Mouse (Mus musculus): ENCODE measurements around the gene Cacna2d3. TPM values are rescaled to one million over a fixed set of nuclear protein-coding genes. Genes with fewer than 3 reads are reported as not detected.

The Cacna2d3 gene
- polyA plus RNA-seq, 1 experiment from 2014 or later: 5.1 TPM

DNA sequence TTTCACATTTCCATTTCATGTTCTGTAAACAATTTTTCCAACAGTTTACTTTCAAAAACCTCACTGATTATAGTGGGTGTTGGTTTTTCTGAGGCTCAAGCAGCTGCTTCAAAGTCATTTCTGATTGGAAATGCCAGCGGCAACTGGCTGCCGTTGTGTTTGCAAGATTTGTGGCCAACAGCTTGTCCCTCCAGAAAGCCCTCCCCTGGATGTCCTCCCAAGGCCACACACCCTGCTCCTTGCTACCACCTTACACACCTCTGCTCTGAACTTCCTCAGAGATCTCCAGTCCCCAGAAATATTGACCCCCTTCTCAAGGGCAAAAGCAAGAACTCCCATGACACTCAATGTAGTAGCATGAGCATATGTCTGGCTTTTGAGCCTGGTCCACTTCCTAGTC lies 659.0 kb downstream of the Cacna2d3 start:
- H3K9me3 ChIP-seq (replicated peaks): no peaks in the 10 kb centered on the region
- no peak overlapping the region for H3K4me2 ChIP-seq
- H3K27me3 ChIP-seq: no peaks in the 10 kb centered on the region
- no peaks in the 10 kb centered on the region for H3K36me3 ChIP-seq
- no peak overlapping the region for H3K27ac ChIP-seq
- no peak overlapping the region for H3K9ac ChIP-seq
- 92% methylated on average over 2 of the region's 2 CpGs for WGBS
- H3K4me1 ChIP-seq: no peaks in the 10 kb centered on the region
- no peak for ATAC-seq (replicated peaks; ENCODE audit: low FRiP score)
- no peak overlapping the region for H3K4me3 ChIP-seq (replicated peaks)

DNA sequence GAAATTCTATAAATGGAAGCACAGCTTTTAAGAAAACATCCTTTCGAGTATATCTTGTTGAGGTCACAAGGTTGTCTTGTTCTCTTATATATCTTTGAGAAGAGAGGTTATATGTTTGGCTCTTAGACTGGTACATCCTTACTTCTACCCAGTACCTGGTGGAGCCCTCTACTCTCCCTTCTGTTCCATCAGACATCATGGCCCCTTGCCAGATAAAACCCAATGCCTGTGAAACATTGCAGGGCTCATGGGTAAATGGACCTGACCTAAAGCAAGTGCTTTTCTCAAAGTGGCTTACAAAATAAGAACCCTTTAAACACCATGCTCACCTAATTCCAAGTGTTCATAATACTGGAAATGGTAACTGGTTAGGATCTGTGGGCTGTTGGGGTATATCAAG lies 660.2 kb downstream of the Cacna2d3 start:
- Histone ChIP-seq H3K36me3 (no peaks in the 10 kb centered on the region), H3K4me1 (no peaks in the 10 kb centered on the region), H3K9ac (no peak overlapping the region), H3K4me2 (no peak overlapping the region), H3K27ac (no peak overlapping the region), H3K4me3 (replicated peaks) (no peak overlapping the region), H3K27me3 (no peaks in the 10 kb centered on the region), H3K9me3 (replicated peaks) (no peaks in the 10 kb centered on the region)
- ATAC-seq (replicated peaks; ENCODE audit: low FRiP score): no peak
- 75% methylated on average over 1 of the region's 1 CpGs for WGBS

DNA sequence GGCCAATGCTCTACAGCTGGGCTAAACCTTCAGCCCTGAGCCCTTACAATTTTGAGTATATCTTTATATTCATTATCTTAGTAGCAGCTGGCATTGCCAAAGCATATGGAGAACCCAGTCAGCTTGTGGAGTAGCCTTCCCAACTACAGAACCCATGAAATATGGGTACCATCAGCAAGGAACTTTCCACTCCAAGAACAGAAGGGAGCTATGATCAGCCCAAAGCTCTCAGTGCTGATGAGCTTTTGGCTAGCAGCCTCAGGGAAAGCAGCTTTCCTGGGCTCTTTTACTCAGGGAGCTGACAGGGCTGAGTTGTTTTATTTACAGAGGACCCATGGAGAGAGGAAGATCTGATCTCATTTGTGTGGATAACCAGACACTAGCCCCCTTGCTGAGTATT lies 661.0 kb downstream of the Cacna2d3 start:
- H3K4me2 ChIP-seq: no peak overlapping the region
- no peak overlapping the region for H3K27ac ChIP-seq
- ATAC-seq (replicated peaks; ENCODE audit: low FRiP score): no peak
- no peaks in the 10 kb centered on the region for H3K36me3 ChIP-seq
- H3K4me3 ChIP-seq (replicated peaks): no peak overlapping the region
- H3K9me3 ChIP-seq (replicated peaks): no peaks in the 10 kb centered on the region
- H3K4me1 ChIP-seq: no peaks in the 10 kb centered on the region
- H3K27me3 ChIP-seq: no peaks in the 10 kb centered on the region
- no peak overlapping the region for H3K9ac ChIP-seq

DNA sequence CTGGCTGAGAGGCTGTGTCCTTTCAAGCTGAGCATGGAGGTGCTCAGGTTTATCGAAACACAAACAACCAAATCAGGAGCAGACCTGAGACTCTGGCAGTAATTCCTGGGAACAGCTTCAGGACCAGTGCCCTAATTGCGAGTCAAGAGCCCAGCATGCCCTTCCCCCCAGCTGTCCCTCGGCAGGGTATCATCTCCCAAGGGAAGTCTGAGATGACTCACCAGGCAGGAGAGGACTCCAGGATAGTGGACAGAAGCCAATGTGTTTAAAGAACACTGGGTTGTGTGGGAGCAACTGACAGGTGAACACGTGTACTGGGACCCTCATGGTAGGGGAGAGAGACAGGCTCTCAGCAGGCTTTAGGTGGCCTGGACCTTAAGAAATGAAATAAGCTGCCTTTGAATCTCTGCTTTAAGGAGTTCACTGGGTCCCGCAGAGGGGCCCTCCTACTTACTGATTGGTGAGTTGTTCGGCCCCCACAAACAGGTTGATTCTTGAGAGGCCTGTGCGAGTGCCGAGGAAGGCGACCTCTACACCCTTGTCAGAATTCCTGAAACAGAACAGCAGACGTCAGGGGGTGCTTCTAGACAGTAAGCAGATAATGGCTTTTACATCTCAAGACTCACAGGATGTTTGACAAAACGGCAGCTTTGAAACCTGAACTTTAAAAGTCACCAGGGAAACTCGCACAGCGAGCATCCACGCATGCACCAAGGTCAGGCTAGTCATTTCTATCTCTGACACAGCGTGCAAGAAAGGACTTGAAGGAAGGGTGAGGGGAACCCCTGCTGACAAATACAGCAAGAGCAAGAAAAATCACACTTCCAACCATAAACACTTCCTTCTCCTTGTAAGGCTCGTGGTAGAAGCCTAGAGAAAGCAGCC lies 669.5 kb downstream of the Cacna2d3 start:
- no peaks in the 10 kb centered on the region for H3K27me3 ChIP-seq
- no peak overlapping the region for H3K9ac ChIP-seq
- no peaks in the 10 kb centered on the region for H3K4me1 ChIP-seq
- ATAC-seq (replicated peaks; ENCODE audit: low FRiP score): no peak
- no peaks in the 10 kb centered on the region for H3K36me3 ChIP-seq
- WGBS: 40% methylated on average over 16 of the region's 16 CpGs
- H3K27ac ChIP-seq: no peak overlapping the region
- no peak overlapping the region for H3K4me3 ChIP-seq (replicated peaks)
- no peaks in the 10 kb centered on the region for H3K9me3 ChIP-seq (replicated peaks)
- H3K4me2 ChIP-seq: no peak overlapping the region

DNA sequence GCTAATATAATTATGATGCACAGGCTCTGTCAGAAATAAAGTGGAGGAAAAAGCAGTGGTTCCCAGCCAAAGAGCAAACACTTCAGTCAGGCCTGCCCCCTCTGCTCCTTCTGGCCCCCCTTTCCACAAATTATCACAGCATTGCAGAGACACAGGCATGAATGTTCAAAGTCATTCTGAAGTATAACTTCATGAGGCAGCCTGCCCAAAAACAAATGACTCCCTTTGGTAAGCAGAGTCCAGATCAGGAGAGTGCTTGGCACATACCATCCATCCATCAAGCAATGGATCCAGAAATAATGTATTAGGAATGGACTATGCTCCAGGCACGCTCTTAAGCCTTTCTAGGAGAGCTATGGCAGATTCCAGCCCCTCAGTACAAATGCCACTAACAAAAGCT lies 679.3 kb downstream of the Cacna2d3 start:
- H3K27me3 ChIP-seq: peaks cover 3% of the 10 kb centered on the region; the same call in 1 of the 2 replicates
- no peak overlapping the region for H3K9ac ChIP-seq
- no peak for ATAC-seq (replicated peaks; ENCODE audit: low FRiP score)
- H3K4me2 ChIP-seq: no peak overlapping the region
- H3K4me1 ChIP-seq: 0 out of 2 replicates have a peak, but pooled peaks cover 3% of the 10 kb centered on the region
- H3K27ac ChIP-seq: no peak overlapping the region
- H3K36me3 ChIP-seq: no peaks in the 10 kb centered on the region
- no peaks in the 10 kb centered on the region for H3K9me3 ChIP-seq (replicated peaks)
- H3K4me3 ChIP-seq (replicated peaks): no peak overlapping the region
- WGBS: 88% methylated on average over 1 of the region's 1 CpGs

GRCm38 (mm10) chr14:29041498-29041897 lies 680.2 kb downstream of the Cacna2d3 start:
- WGBS: 74% methylated on average over 1 of the region's 1 CpGs
- Histone ChIP-seq H3K36me3 (no peaks in the 10 kb centered on the region), H3K9me3 (replicated peaks) (no peaks in the 10 kb centered on the region), H3K4me1 (0 out of 2 replicates have a peak, but pooled peaks cover 3% of the 10 kb centered on the region), H3K4me3 (replicated peaks) (no peak overlapping the region), H3K27ac (no peak overlapping the region), H3K9ac (no peak overlapping the region), H3K4me2 (no peak overlapping the region), H3K27me3 (peaks cover 3% of the 10 kb centered on the region; the same call in 1 of the 2 replicates)
- ATAC-seq (replicated peaks; ENCODE audit: low FRiP score): no peak

DNA sequence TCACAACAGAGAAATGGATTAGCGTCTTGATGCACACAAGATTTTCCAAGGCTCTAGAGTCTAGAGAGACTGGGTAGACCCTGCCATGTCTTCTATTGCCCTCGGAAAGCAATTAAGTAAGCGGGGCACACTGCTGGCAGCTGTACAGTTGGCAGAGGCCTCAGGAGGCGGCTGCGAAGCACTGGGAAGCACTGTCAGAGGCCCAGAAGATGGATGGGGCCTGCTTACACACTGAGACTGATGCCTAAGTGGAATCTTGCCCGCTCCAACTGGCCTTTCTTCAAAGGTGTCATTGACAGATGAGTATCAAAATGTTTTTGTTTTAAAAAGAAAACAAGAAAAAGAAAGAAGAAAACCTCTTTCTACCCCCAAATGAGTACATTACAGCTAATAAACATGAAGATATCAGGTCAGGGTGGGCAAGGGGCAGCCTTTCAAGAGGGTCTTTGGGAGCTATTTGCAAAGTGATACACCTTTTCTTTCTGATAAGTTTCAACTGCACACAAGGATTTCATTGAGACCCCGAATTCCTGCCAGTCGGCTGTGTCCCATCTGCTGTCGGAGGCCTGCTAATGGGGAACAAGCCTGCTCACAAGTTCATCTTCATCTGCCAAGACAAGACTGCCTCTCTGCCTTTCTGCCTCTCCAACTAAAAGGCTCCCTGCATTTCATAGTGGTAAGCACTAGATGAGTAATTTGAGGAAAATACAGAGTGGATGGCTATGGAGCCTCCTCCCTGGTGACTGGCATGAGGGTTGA lies 680.9 kb downstream of the Cacna2d3 start:
- no peak for ATAC-seq (replicated peaks; ENCODE audit: low FRiP score)
- no peak overlapping the region for H3K4me3 ChIP-seq (replicated peaks)
- no peaks in the 10 kb centered on the region for H3K36me3 ChIP-seq
- H3K9me3 ChIP-seq (replicated peaks): no peaks in the 10 kb centered on the region
- 54% methylated on average over 9 of the region's 9 CpGs for WGBS
- H3K4me2 ChIP-seq: no peak overlapping the region
- peaks cover 3% of the 10 kb centered on the region; the same call in 1 of the 2 replicates for H3K27me3 ChIP-seq
- H3K9ac ChIP-seq: no peak overlapping the region
- H3K27ac ChIP-seq: no peak overlapping the region
- H3K4me1 ChIP-seq: 0 out of 2 replicates have a peak, but pooled peaks cover 3% of the 10 kb centered on the region

DNA sequence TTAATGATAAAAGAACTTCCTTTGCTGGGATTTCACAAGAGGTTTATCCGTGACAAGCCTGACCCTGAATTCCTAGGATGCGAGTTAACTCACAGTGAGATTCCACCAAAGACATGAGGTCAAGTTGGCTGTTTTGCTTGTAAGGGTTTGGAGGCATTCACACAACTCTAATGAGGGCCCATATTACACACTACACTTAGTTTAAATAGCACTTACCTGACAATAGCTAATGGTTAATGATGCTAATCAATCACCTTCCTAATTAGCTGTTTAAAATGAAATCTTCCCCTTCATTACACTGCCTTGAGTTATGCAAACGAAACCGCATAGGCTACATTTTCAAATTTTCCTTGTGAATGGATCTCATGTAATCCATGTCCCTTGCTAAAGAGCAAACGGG lies 683.4 kb downstream of the Cacna2d3 start:
- peaks cover 3% of the 10 kb centered on the region; the same call in 1 of the 2 replicates for H3K27me3 ChIP-seq
- H3K4me1 ChIP-seq: 0 out of 2 replicates have a peak, but pooled peaks cover 3% of the 10 kb centered on the region
- no peak overlapping the region for H3K4me3 ChIP-seq (replicated peaks)
- no peak overlapping the region for H3K9ac ChIP-seq
- H3K4me2 ChIP-seq: no peak overlapping the region
- no peaks in the 10 kb centered on the region for H3K9me3 ChIP-seq (replicated peaks)
- no peak for ATAC-seq (replicated peaks; ENCODE audit: low FRiP score)
- WGBS: 73% methylated on average over 5 of the region's 5 CpGs
- H3K27ac ChIP-seq: no peak overlapping the region
- H3K36me3 ChIP-seq: no peaks in the 10 kb centered on the region

- Histone ChIP-seq H3K4me2 (no peak overlapping the region), H3K4me3 (replicated peaks) (no peak overlapping the region), H3K36me3 (no peaks in the 10 kb centered on the region), H3K27ac (no peak overlapping the region), H3K9ac (no peak overlapping the region), H3K27me3 (no peaks in the 10 kb centered on the region), H3K9me3 (replicated peaks) (no peaks in the 10 kb centered on the region), H3K4me1 (no peaks in the 10 kb centered on the region)
- ATAC-seq (replicated peaks; ENCODE audit: low FRiP score): no peak
- 85% methylated on average over 1 of the region's 1 CpGs for WGBS
Observed at GRCm38 (mm10) chr14:29031858-29032395, 689.7 kb downstream of the Cacna2d3 start.

DNA sequence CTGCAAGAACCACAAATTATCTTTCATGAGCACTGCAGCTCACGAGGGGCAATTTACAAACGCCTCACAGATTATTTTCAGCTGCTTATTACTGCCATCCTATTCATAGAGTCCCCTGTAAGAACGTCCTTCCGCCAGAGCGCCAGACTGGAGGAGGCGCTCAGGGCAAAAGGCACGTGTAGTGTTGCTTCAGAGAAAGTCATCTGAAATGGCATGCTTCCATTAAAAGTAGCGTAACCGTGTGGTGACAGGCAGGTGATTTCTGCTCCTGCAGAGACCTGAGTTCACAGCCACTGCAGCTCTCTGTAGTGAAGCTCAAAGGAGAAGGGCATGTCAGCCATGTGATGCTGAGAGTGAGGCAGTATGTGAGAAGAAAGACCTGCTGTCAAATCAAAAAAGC lies 691.1 kb downstream of the Cacna2d3 start:
- Histone ChIP-seq H3K4me1 (no peaks in the 10 kb centered on the region), H3K4me2 (no peak overlapping the region), H3K36me3 (no peaks in the 10 kb centered on the region), H3K27ac (no peak overlapping the region), H3K9ac (no peak overlapping the region), H3K4me3 (replicated peaks) (no peak overlapping the region), H3K27me3 (no peaks in the 10 kb centered on the region), H3K9me3 (replicated peaks) (no peaks in the 10 kb centered on the region)
- WGBS: 65% methylated on average over 9 of the region's 9 CpGs
- ATAC-seq (replicated peaks; ENCODE audit: low FRiP score): no peak

GRCm38 (mm10) chr14:29029896-29030420 lies 691.7 kb downstream of the Cacna2d3 start:
- WGBS: 75% methylated on average over 11 of the region's 11 CpGs

DNA sequence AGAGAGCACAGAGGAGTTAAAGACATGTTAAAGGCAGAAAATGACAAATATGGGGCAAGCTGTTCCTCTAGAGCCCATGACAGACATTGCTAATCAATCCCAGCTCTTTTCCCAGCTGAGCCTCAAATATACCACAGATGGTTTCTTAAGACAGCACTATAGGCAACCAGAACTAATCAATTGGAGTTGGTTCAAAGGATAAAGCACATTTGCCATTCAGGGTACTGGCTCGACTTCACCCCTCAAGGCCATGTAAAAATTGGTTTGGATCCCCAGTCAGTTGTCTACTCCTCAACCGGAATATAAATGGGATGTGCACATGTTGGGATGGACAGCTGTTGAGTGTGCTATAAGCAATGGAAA lies 692.6 kb downstream of the Cacna2d3 start:
- Histone ChIP-seq H3K9me3 (replicated peaks) (no peaks in the 10 kb centered on the region), H3K27ac (no peak overlapping the region), H3K4me2 (no peak overlapping the region), H3K36me3 (no peaks in the 10 kb centered on the region), H3K4me3 (replicated peaks) (no peak overlapping the region), H3K27me3 (no peaks in the 10 kb centered on the region), H3K4me1 (no peaks in the 10 kb centered on the region), H3K9ac (no peak overlapping the region)
- ATAC-seq (replicated peaks; ENCODE audit: low FRiP score): no peak
- 85% methylated on average over 2 of the region's 2 CpGs for WGBS

More at GRCm38 (mm10) chr14:29029896-29030420, 691.7 kb downstream of the Cacna2d3 start:
- H3K9me3 ChIP-seq (replicated peaks): no peaks in the 10 kb centered on the region
- H3K27ac ChIP-seq: no peak overlapping the region
- H3K4me3 ChIP-seq (replicated peaks): no peak overlapping the region
- no peak for ATAC-seq (replicated peaks; ENCODE audit: low FRiP score)
- no peaks in the 10 kb centered on the region for H3K27me3 ChIP-seq
- no peak overlapping the region for H3K9ac ChIP-seq
- H3K4me1 ChIP-seq: no peaks in the 10 kb centered on the region
- H3K36me3 ChIP-seq: no peaks in the 10 kb centered on the region
- H3K4me2 ChIP-seq: no peak overlapping the region
